Mouse (Mus musculus) heart, postnatal 0 days (tissue): ENCODE results near the gene Tff1. TPM values are rescaled to one million over a fixed set of nuclear protein-coding genes. Genes with fewer than 3 reads are reported as not detected.

Experiments used
- ATAC-seq: fragments of 200-750 bp; cut with Nextera tagmentation; 2 replicates; pipeline ENCODE4 v1.8.0; 2017; ENCODE audit warnings: low read depth, moderate number of reproducible peaks, moderate library complexity; ENCODE audit not compliant: insufficient read depth
- DNase-seq: peaks from one replicate; pipeline ENCODE4 v3.0.0-alpha.2; 2016; ENCODE audit warnings: low spot score
- H3K27ac ChIP-seq: fragments of 300-500 bp; sonication (generic); 2 replicates; pipeline ENCODE4 v1.5.1; 2014; ENCODE audit warnings: low read depth, mild to moderate bottlenecking
- H3K27me3 ChIP-seq: fragments of 300-500 bp; sonication (generic); 2 replicates; pipeline ENCODE4 v1.6.1; 2014; ENCODE audit warnings: low read length, mixed read lengths; ENCODE audit not compliant: control insufficient read depth, insufficient read depth
- H3K36me3 ChIP-seq: fragments of 300-500 bp; sonication (generic); replicated peaks from 2 replicates; pipeline ENCODE4 v1.6.1; 2014; ENCODE audit warnings: low read length, mixed read lengths; ENCODE audit not compliant: control insufficient read depth, insufficient read depth
- H3K4me1 ChIP-seq: fragments of 300-500 bp; sonication (generic); 2 replicates; pipeline ENCODE4 v1.6.1; 2014; ENCODE audit warnings: antibody characterized with exemption; ENCODE audit not compliant: control insufficient read depth, insufficient read depth
- H3K4me2 ChIP-seq: fragments of 300-500 bp; sonication (generic); 2 replicates; pipeline ENCODE4 v1.6.1; 2014; ENCODE audit warnings: low read depth, mild to moderate bottlenecking, low read length, moderate library complexity
- H3K4me3 ChIP-seq: fragments of 300-500 bp; sonication (generic); 2 replicates; pipeline ENCODE4 v1.5.1; 2014; ENCODE audit warnings: low read depth, low read length
- H3K9ac ChIP-seq: fragments of 300-500 bp; sonication (generic); replicated peaks from 2 replicates; pipeline ENCODE4 v1.6.1; 2014; ENCODE audit warnings: low read depth, low read length, mixed read lengths
- H3K9me3 ChIP-seq: fragments of 300-500 bp; sonication (generic); replicated peaks from 2 replicates; pipeline ENCODE4 v1.6.1; 2016; ENCODE audit warnings: low read length; ENCODE audit not compliant: control insufficient read depth
- CTCF ChIP-seq: IDR thresholded peaks from 2 replicates; pipeline ENCODE4 v1.5.1; 2016; ENCODE audit warnings: antibody characterized with exemption, control low read depth, low read depth
- EP300 ChIP-seq: IDR thresholded peaks from 2 replicates; pipeline ENCODE4 v1.6.1; 2016; ENCODE audit warnings: antibody characterized with exemption, low read depth
- WGBS: fragments of 180-500 bp; shearing (Covaris S2); extraction: QIAGEN DNeasy Blood & Tissue Kit; methylation state at CpG from one replicate; pipeline ENCODE4 v1.1.7; 2014; 5-methylcytosine and 5-hydroxymethylcytosine counted together
- polyA plus RNA-seq: library from polyadenylated mRNA; unstranded; fragments of >200 nt; fragmentation: Nextera tagmentation; extraction: Ambion mirVana; gene quantifications from 2 replicates; pipeline ENCODE4 v1.2.1, GENCODE M21; 2015
- total RNA-seq: library from RNA; depleted of rRNA; stranded (reverse); fragments of >200 nt; gene quantifications from 2 replicates; pipeline ENCODE4 v1.2.3, GENCODE M21; 2014; ENCODE audit warnings: low replicate concordance

Tff1 gene
- total and polyA plus RNA-seq, 2 experiments from 2014 or later, result not detected

DNA sequence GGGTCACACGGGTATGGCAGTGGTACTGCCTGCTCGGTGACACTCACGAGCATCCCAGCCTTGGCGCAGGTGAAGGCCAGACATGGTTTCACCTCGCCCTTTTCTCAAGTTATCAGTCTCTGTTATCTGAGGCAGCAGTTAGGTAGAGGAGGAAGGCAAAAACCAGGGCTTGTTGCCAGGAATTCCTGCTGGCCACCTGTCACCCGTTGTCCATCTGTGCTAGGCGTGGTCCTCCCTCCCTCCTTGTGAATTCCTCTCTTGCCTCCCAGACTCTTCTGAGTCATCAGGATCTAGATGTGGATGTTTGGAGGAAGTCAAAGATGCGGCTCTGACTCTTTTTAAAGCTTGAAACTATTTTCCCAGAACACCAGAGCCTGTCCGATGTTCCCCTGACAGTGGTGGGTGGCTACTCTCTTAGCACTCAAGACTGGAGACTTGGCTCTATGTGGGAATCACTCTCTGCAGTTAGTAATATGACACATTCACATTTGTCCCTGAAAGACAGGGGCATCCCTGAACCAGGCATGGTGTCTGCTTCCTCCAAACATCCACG lies 33.7 kb downstream of the Tff1 start:
- Histone ChIP-seq H3K27ac (no peak overlapping the region), H3K27me3 (no peaks in the 10 kb centered on the region), H3K9ac (no peak overlapping the region), H3K4me1 (no peaks in the 10 kb centered on the region), H3K9me3 (no peaks in the 10 kb centered on the region), H3K4me3 (no peak overlapping the region), H3K4me2 (no peak overlapping the region), H3K36me3 (no peaks in the 10 kb centered on the region)
- TF ChIP-seq EP300, result no peak
- ATAC-seq, result no peak
- no peak for DNase-seq
- WGBS, result 65% methylated on average over 10 of the region's 10 CpGs

DNA sequence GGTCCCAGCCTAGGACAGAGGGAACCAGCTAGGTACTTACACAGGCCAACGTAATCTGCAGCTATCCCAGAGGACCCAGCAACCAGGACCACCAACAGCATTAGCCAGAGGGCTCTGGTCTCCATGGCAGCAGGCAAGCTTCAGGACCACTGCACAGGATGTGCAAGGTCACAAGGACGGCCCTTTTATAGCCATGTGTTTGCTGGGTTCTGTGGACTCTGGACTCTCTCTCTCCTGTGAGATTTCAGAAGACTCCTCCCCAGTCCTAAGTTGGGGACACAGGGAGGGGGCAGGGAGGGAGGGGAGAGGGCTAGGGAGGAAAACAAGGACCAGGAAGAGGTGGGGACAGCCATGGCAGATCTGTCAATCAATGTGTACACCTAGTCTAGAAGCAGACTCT lies 35.6 kb downstream of the Tff1 start, which contains the start of gene Tff3:
Gene Tff3, minus strand, starts transcription at position 195 of the 400 bp plus-strand sequence.
- H3K27ac ChIP-seq, result no peak within 1 kb of the TSS
- H3K36me3 ChIP-seq, result no peaks in the 10 kb centered on the region
- TF ChIP-seq CTCF (no peak), EP300 (no peak)
- H3K4me1 ChIP-seq, result no peaks in the 10 kb centered on the region
- WGBS, result 26% methylated on average over 2 of the region's 2 CpGs
- ATAC-seq (no peak), DNase-seq (no peak)
- no peak within 1 kb of the TSS for H3K4me3 ChIP-seq
- H3K9ac ChIP-seq, result no peak within 1 kb of the TSS
- H3K4me2 ChIP-seq, result no peak within 1 kb of the TSS
- no peaks in the 10 kb centered on the region for H3K27me3 ChIP-seq
- H3K9me3 ChIP-seq, result no peaks in the 10 kb centered on the region

- Histone ChIP-seq H3K36me3 (no peaks in the 10 kb centered on the region), H3K27me3 (no peaks in the 10 kb centered on the region), H3K4me2 (no peak overlapping the region), H3K4me3 (no peak overlapping the region), H3K9ac (no peak overlapping the region), H3K4me1 (no peaks in the 10 kb centered on the region), H3K27ac (no peak overlapping the region), H3K9me3 (no peaks in the 10 kb centered on the region)
- TF ChIP-seq CTCF (no peak), EP300 (no peak)
- no peak for ATAC-seq
- WGBS, result 72% methylated on average over 9 of the region's 9 CpGs
- DNase-seq, result no peak
These were observed 36.3 kb downstream of the Tff1 start for GRCm38 (mm10) chr17:31128708-31129318.

DNA sequence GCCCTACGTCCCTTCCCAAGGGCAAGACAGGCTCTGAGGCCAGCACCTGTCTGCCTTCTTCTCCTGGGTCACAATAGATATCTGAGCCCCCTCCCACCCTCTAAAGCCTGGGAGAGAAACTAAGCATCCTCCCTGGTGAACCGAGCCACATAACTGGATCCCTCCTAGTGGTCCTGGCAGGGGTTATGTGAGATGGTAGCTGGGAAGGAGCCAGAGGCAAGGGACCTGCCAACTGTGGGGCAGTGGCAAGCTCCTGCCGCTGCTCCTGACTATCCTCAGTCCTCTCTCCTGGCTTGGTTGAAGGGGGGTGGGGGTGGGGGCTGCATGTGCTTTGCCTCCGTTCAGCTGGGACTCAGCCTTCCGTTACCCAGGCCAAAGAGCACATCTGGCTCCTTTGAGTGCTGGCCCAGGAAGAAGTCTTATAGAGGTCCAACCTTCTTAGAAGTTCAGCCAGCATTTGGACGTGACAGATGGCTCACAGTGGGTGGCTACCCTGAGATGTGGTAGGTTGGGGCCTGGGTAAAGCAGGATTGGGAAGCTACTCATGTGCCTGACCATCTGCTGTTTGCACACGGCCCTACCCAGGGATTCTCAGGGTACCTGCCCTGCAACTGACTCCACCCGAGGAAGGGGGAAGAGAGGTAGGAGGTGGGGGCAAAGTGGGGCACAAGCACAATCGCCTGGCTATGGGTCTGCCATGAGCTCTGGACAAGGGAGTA lies 39.4 kb downstream of the Tff1 start:
- H3K4me1 ChIP-seq, result no peaks in the 10 kb centered on the region
- no peak for DNase-seq
- no peak for TF ChIP-seq CTCF
- TF ChIP-seq EP300, result no peak
- no peak overlapping the region for H3K27ac ChIP-seq
- 0 out of 2 replicates have a peak, but pooled peaks cover 6% of the 10 kb centered on the region for H3K9me3 ChIP-seq
- WGBS, result 33% methylated on average over 9 of the region's 9 CpGs
- no peak overlapping the region for H3K9ac ChIP-seq
- no peaks in the 10 kb centered on the region for H3K36me3 ChIP-seq
- no peaks in the 10 kb centered on the region for H3K27me3 ChIP-seq
- H3K4me2 ChIP-seq, result no peak overlapping the region
- no peak for ATAC-seq
- H3K4me3 ChIP-seq, result no peak overlapping the region

DNA sequence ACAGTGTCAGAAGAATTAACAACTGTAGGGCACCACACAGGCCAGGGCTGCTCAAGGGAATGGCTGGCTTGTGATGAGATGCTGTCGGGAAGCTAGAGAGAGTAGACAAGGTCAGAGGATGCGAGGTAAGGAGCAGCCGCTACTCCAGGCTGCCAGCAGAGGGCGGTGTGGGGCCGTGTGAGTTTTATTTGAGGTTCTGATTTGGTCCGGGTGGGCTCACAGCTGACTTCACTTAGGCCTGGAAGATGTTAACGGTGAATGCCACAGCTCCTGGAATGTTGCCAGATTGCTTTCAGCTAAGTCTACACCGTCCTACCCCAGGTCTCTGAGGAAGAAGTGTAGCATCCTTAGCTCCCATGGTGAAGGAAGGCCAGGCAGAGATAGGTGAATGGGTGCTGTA lies 43.1 kb downstream of the Tff1 start:
- no peak overlapping the region for H3K27ac ChIP-seq
- H3K9me3 ChIP-seq, result 0 out of 2 replicates have a peak, but pooled peaks cover 6% of the 10 kb centered on the region
- H3K36me3 ChIP-seq, result no peaks in the 10 kb centered on the region
- no peak overlapping the region for H3K4me3 ChIP-seq
- no peak overlapping the region for H3K9ac ChIP-seq
- ATAC-seq, result no peak
- H3K4me2 ChIP-seq, result no peak overlapping the region
- TF ChIP-seq CTCF, result peak; percentile 68
- TF ChIP-seq EP300, result no peak
- 9% methylated on average over 8 of the region's 8 CpGs for WGBS
- H3K4me1 ChIP-seq, result no peaks in the 10 kb centered on the region
- no peaks in the 10 kb centered on the region for H3K27me3 ChIP-seq
- DNase-seq, result peak; percentile 13
